Mouse (Mus musculus) E14TG2a.4 (cell line): ENCODE measurements at regions not wholly inside any gene's neighbourhood (a gene's known extent, or its start where the extent isn't known, plus 50 kb on each side); places are given as distances from the start of the nearest gene placed in this dataset.
A peak's percentile ranks its signal among the peaks of the same experiment; 100 is the strongest.

ENCODE experiments used
- H3K27me3 ChIP-seq: 2 replicates; pipeline ENCODE4 v1.6.1; 2014; ENCODE audit warnings: low read length, control low read depth; ENCODE audit not compliant: insufficient read depth
- H3K36me3 ChIP-seq: 2 replicates; pipeline ENCODE4 v1.6.1; 2014; ENCODE audit warnings: low read length, control low read depth; ENCODE audit not compliant: insufficient read depth
- H3K4me1 ChIP-seq: replicated peaks from 2 replicates; pipeline ENCODE4 v1.6.1; 2014; ENCODE audit warnings: low read depth, low read length, control low read depth
- H3K4me3 ChIP-seq: replicated peaks from 2 replicates; pipeline ENCODE4 v1.5.1; 2014; ENCODE audit warnings: mild to moderate bottlenecking, low read length
- H3K9me3 ChIP-seq: 2 replicates; pipeline ENCODE4 v1.6.1; 2014; ENCODE audit warnings: low read length, control low read depth
- CTCF ChIP-seq: conservative IDR thresholded peaks from 2 replicates; pipeline ENCODE4 v1.5.1; 2014; ENCODE audit warnings: low read length
- NANOG ChIP-seq: IDR thresholded peaks from 2 replicates; pipeline ENCODE4 v1.6.1; 2014; ENCODE audit warnings: borderline replicate concordance, low read length, mixed read lengths
- POU5F1 ChIP-seq: IDR thresholded peaks from 2 replicates; pipeline ENCODE4 v1.6.1; 2014; ENCODE audit warnings: low read length, borderline replicate concordance

DNA sequence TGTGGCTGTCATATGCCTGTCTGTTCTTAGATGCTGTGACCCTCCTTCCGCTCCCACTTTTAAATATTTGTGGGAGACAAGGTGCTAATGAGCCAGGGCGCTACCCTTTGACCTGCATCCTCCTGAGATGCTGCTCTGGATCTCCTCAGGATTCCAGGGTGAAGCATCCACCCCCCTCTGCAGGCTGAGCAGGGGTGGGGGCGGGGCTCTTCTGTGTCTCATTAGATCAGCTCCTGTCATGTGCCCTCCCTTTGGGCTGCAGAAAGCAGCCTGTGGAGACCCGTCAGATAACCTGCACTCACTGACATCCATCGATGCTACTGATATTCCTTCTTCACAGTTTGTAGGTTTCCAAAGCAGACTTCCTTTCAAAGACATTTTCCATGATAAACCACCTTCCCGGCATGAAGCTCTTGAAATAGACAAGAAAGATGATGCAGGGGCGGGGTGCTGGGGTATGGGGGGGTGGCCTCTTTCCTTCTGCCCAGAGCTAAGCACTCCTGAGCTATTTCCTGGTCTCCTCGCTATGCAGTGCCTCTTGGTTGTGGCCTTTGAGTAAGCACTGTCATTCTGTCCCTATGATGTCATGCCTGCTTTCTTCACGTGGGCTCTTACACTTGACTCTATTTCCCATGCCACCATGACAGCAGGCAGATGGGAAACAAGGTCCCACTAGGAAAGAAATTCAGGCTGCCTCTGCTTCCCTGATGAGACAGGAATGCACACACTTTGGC, 200.4 kb upstream of the Kazn start:
- TF ChIP-seq POU5F1 (no peak), NANOG (no peak), CTCF (no peak)
- H3K4me1 ChIP-seq, result peaks cover 11% of the 10 kb centered on the region; the same call in 1 of the 2 replicates
- no peak overlapping the region for H3K4me3 ChIP-seq
- no peaks in the 10 kb centered on the region for H3K36me3 ChIP-seq
- H3K27me3 ChIP-seq, result 0 out of 2 replicates have a peak, but pooled peaks cover 11% of the 10 kb centered on the region
- H3K9me3 ChIP-seq, result no peaks in the 10 kb centered on the region

DNA sequence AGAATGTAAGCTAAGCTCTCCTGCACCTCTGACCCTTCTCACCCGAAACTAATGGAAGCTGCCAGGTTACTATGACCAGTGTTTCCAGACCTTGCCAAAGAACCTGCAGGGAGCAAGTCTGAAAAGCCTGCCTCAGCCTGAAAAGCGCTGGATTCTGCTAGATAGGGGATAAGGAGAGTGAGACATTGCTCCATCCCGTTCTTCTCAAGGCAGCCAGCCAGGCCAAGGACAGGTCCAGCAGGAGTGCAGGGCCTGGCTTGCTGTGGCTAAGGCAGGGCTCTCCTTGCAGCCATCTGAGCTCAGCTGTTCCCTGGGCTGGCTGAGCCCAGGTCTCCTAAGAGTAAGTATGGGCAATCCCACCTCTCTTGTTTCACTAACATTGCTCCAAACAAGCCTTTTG, 185.4 kb upstream of the Kazn start:
- H3K4me1 ChIP-seq, result no peaks in the 10 kb centered on the region
- TF ChIP-seq CTCF (no peak), POU5F1 (no peak), NANOG (no peak)
- no peak overlapping the region for H3K4me3 ChIP-seq
- H3K27me3 ChIP-seq, result 0 out of 2 replicates have a peak, but pooled peaks cover 3% of the 10 kb centered on the region
- H3K9me3 ChIP-seq, result no peaks in the 10 kb centered on the region
- H3K36me3 ChIP-seq, result no peaks in the 10 kb centered on the region

DNA sequence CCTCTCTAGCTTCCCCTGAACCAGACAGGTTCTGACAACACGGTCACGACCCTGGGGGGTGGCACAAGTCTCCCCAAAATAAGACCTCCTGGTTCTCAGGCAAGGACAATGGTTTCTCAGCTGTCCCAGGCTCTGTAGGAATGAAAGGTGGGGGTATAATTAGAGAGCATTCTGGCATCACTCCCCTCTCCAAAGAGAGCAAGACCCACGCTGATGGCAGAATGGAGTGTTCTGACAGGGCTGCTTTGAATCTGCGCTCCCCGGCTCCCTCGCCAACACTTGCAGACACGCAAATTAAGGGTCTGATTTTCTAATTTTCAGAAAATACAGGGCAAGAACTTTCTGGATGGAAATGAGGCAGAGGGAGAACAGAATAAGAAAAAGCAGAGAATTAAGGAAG, 181.2 kb upstream of the Kazn start:
- no peaks in the 10 kb centered on the region for H3K9me3 ChIP-seq
- no peaks in the 10 kb centered on the region for H3K36me3 ChIP-seq
- no peak overlapping the region for H3K4me3 ChIP-seq
- 0 out of 2 replicates have a peak, but pooled peaks cover 4% of the 10 kb centered on the region for H3K27me3 ChIP-seq
- TF ChIP-seq NANOG (no peak), CTCF (no peak), POU5F1 (no peak)
- H3K4me1 ChIP-seq, result no peaks in the 10 kb centered on the region

DNA sequence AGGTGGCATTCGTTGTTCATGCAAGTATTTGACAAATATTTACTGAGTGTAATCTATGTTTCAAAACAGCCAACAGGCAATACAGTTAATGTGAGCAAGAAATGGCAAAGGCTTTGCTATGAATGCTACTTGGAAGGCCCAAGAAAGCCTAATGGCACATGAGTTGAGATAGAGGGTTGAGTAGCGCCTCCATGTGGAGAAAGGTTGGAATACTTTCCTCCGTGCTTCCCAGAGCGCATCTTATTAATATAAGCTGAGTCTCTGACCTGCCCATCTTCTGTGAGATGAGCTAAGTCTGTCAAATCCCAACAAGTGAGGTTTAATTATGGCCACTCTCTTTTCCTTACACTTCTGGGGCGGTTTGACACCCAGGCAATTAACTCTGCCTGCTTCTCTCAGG, 175.7 kb upstream of the Kazn start:
- no peaks in the 10 kb centered on the region for H3K4me1 ChIP-seq
- no peak overlapping the region for H3K4me3 ChIP-seq
- H3K9me3 ChIP-seq, result 0 out of 2 replicates have a peak, but pooled peaks cover 2% of the 10 kb centered on the region
- H3K36me3 ChIP-seq, result no peaks in the 10 kb centered on the region
- 0 out of 2 replicates have a peak, but pooled peaks cover 4% of the 10 kb centered on the region for H3K27me3 ChIP-seq
- no peak for TF ChIP-seq POU5F1
- TF ChIP-seq NANOG, result no peak
- TF ChIP-seq CTCF, result peak; percentile 46

DNA sequence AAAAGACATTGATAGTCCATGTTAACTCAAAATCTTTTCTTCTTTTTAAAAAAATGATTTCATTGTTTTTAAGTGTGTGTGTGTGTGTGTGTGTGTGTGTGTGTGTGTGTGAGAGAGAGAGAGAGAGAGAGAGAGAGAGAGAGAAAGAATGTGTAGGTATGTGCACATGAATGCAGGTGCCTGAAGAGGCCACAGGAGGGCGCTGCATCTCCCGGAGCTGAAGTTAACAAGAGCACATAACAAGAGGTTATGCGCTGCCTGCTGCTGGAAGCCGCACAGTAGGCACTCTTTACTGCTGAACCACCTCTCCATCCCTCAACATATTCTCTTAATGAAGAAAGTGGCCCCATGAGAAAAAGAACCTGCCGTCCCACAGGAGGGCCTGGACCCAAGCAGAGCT, 172.6 kb upstream of the Kazn start:
- no peak; the same call in 1 of the 2 replicates for TF ChIP-seq CTCF
- H3K27me3 ChIP-seq, result no peaks in the 10 kb centered on the region
- H3K36me3 ChIP-seq, result no peaks in the 10 kb centered on the region
- H3K4me1 ChIP-seq, result no peaks in the 10 kb centered on the region
- H3K9me3 ChIP-seq, result 0 out of 2 replicates have a peak, but pooled peaks cover 2% of the 10 kb centered on the region
- H3K4me3 ChIP-seq, result no peak overlapping the region

DNA sequence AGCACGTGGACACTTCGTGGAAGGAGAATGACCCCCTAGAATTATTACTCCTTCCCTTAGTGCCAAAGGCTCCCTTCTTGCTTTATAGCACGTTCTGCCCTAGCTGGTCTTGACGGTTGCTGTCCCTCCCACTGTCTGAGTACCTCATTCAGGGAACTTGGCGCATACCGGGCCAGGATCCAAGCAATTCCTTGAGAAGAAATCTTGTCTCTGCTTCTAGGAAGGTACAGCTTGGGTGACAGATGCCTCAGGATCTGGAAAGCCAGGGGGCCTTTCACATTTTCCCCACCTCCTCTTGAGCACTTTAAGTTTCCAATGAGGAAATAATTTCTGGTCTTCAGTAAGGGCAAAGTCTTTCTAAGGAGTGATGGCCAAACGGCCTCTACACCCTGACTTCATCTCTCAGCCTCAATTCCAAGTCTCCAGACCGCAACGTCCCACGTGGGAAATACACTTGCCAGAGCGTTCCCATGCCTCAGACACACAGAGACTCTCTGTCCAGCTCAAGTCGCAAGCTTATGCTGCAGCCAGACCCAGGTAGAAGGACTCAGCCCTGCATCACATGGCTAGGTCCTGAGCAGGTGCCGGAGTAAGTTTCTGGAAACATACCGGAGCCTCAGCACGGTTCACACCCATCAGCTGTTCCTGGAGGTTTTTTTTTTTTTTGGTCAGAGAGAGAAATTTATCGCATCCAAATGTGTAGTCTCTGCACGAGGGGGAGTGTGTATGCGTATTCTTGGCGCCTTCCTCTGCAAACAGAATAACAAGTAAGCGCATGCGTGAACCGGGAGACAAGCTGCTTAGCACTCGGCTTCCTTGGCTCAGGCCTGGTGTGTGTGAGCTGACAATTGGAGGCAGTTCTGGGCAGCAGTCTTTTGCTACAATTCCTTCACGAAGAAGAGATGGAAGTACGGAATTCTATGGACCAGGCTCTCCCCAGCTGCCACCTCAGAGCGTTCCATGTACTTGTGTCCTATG, 171.7 kb upstream of the Kazn start:
- 0 out of 2 replicates have a peak, but pooled peaks cover 2% of the 10 kb centered on the region for H3K9me3 ChIP-seq
- no peak for TF ChIP-seq CTCF
- H3K4me1 ChIP-seq, result no peaks in the 10 kb centered on the region
- no peaks in the 10 kb centered on the region for H3K36me3 ChIP-seq
- no peak overlapping the region for H3K4me3 ChIP-seq
- H3K27me3 ChIP-seq, result 0 out of 2 replicates have a peak, but pooled peaks cover under 1% of the 10 kb centered on the region

DNA sequence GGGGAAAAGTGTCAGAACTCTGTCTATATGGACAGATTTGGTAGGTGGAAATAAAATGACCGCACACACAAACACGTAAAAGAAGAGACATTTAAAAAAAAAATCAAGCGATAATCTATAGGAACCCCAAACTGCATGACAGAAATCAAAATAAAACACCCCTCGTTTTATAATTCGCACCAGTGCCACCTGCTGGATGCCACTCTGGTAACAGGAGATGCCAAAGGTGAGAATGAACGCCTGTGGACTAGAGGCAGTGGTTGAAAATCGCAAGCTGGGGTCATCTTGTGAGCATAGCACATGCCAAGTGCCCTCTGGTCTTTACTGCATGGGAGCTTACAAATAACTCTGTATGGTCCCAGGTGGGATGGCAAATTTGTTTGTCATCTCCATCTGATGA, 158.7 kb upstream of the Kazn start:
- Histone ChIP-seq H3K4me1 (no peaks in the 10 kb centered on the region), H3K27me3 (peaks cover 21% of the 10 kb centered on the region), H3K9me3 (no peaks in the 10 kb centered on the region; the same call in 1 of the 2 replicates), H3K36me3 (no peaks in the 10 kb centered on the region), H3K4me3 (no peak overlapping the region)
- TF ChIP-seq POU5F1 (no peak), NANOG (no peak), CTCF (no peak)

DNA sequence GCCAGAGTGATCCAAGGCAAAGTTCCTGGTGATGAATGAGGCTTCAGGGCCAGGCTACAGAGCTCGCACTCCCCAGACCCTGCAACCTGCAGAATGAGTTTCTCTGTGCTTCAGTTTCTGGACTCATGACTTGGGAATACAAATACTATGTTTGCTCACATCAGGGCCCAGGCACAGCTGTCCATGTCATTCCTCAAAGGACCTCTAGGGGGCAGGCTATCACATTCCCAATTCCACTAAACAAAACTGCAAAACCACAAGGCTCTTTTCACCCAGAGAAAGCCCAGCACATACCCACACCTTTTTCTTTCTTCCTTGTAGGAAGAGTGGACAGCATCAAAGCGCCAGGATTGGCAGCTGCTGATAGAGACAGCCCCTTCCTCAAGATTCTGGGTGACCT, 153.7 kb upstream of the Kazn start:
- H3K4me3 ChIP-seq, result no peak overlapping the region
- H3K36me3 ChIP-seq, result no peaks in the 10 kb centered on the region
- H3K9me3 ChIP-seq, result no peaks in the 10 kb centered on the region
- no peaks in the 10 kb centered on the region for H3K4me1 ChIP-seq
- TF ChIP-seq CTCF (peak; percentile 83), POU5F1 (no peak)
- H3K27me3 ChIP-seq, result peaks cover 5% of the 10 kb centered on the region; the same call in 1 of the 2 replicates
